Mouse (Mus musculus) small intestine, adult 2 months (tissue): ENCODE results near the gene Trhde.

Source experiments
- CTCF ChIP-seq: fragments of 200-500 bp; IDR thresholded peaks from 2 replicates; pipeline ENCODE4 v1.5.1; 2012; ENCODE audit warnings: low read depth, mild to moderate bottlenecking, control low read depth, inconsistent platforms, low read length, moderate library complexity, mixed read lengths; ENCODE audit not compliant: insufficient replicate concordance, insufficient read length; ENCODE audit errors: extremely low read depth
- POLR2A ChIP-seq: fragments of 200-500 bp; IDR thresholded peaks from 2 replicates; pipeline ENCODE4 v1.6.1; 2012; ENCODE audit warnings: low read depth, mild to moderate bottlenecking, control low read depth, inconsistent platforms, low read length, moderate library complexity

- no peak for TF ChIP-seq POLR2A
- TF ChIP-seq CTCF: no peak
Observed at GRCm38 (mm10) chr10:114800331-114801304, 1.5 kb downstream of the Trhde start.
